Mouse (Mus musculus): Measurements from ENCODE around the gene Ninj1. TPM values are rescaled to one million over a fixed set of nuclear protein-coding genes. Genes with fewer than 3 reads are reported as not detected.

Ninj1 gene
- polyA plus RNA-seq, 1 experiment from 2014 or later, result 17.5 TPM

- Histone ChIP-seq H3K4me2 (no peak overlapping the region), H3K36me3 (ENCODE audit: control insufficient read depth, insufficient read depth, low read length) (no peaks in the 10 kb centered on the region), H3K4me3 (ENCODE audit: low read depth, low read length) (no peak overlapping the region), H3K27me3 (ENCODE audit: control insufficient read depth, insufficient read depth, low read length) (no peaks in the 10 kb centered on the region), H3K4me1 (ENCODE audit: control insufficient read depth, insufficient read depth, low read length) (no peaks in the 10 kb centered on the region), H3K9me3 (ENCODE audit: control insufficient read depth, low read length) (no peaks in the 10 kb centered on the region), H3K27ac (ENCODE audit: low read depth, low read length) (no peak overlapping the region), H3K9ac (ENCODE audit: low read length) (no peak overlapping the region)
- 88% methylated on average over 5 of the region's 5 CpGs for WGBS
- DNase-seq (ENCODE audit: low spot score, missing footprints), result no peak
- ATAC-seq (ENCODE audit: low FRiP score), result no peak
Observed at GRCm38 (mm10) chr13:49180274-49180673, 7.0 kb upstream of the Ninj1 start.

GRCm38 (mm10) chr13:49180691-49181090, 6.6 kb upstream of the Ninj1 start:
- Histone ChIP-seq H3K36me3 (ENCODE audit: control insufficient read depth, insufficient read depth, low read length) (no peaks in the 10 kb centered on the region), H3K27ac (ENCODE audit: low read depth, low read length) (no peak overlapping the region), H3K9me3 (ENCODE audit: control insufficient read depth, low read length) (no peaks in the 10 kb centered on the region), H3K4me1 (ENCODE audit: control insufficient read depth, insufficient read depth, low read length) (no peaks in the 10 kb centered on the region), H3K4me3 (ENCODE audit: low read depth, low read length) (no peak overlapping the region), H3K9ac (ENCODE audit: low read length) (no peak overlapping the region), H3K27me3 (ENCODE audit: control insufficient read depth, insufficient read depth, low read length) (no peaks in the 10 kb centered on the region), H3K4me2 (no peak overlapping the region)
- WGBS, result 78% methylated on average over 1 of the region's 1 CpGs
- ATAC-seq (ENCODE audit: low FRiP score), result no peak
- DNase-seq (ENCODE audit: low spot score, missing footprints), result no peak

- Histone ChIP-seq H3K4me3 (ENCODE audit: low read depth, low read length) (no peak overlapping the region), H3K27ac (ENCODE audit: low read depth, low read length) (no peak overlapping the region), H3K4me1 (ENCODE audit: control insufficient read depth, insufficient read depth, low read length) (no peaks in the 10 kb centered on the region), H3K9ac (ENCODE audit: low read length) (no peak overlapping the region), H3K27me3 (ENCODE audit: control insufficient read depth, insufficient read depth, low read length) (no peaks in the 10 kb centered on the region), H3K36me3 (ENCODE audit: control insufficient read depth, insufficient read depth, low read length) (no peaks in the 10 kb centered on the region), H3K4me2 (no peak overlapping the region), H3K9me3 (ENCODE audit: control insufficient read depth, low read length) (no peaks in the 10 kb centered on the region)
- no peak for DNase-seq (ENCODE audit: low spot score, missing footprints)
- 93% methylated on average over 3 of the region's 3 CpGs for WGBS
- no peak for ATAC-seq (ENCODE audit: low FRiP score)
Observed at GRCm38 (mm10) chr13:49181411-49181984, 5.8 kb upstream of the Ninj1 start.

- 52% methylated on average over 5 of the region's 5 CpGs for WGBS
- Histone ChIP-seq H3K27ac (ENCODE audit: low read depth, low read length) (no peak overlapping the region), H3K9ac (ENCODE audit: low read length) (no peak overlapping the region), H3K9me3 (ENCODE audit: control insufficient read depth, low read length) (no peaks in the 10 kb centered on the region), H3K27me3 (ENCODE audit: control insufficient read depth, insufficient read depth, low read length) (no peaks in the 10 kb centered on the region), H3K4me3 (ENCODE audit: low read depth, low read length) (no peak overlapping the region), H3K4me2 (no peak overlapping the region), H3K36me3 (ENCODE audit: control insufficient read depth, insufficient read depth, low read length) (no peaks in the 10 kb centered on the region), H3K4me1 (ENCODE audit: control insufficient read depth, insufficient read depth, low read length) (peaks cover 10% of the 10 kb centered on the region)
- DNase-seq (ENCODE audit: low spot score, missing footprints), result no peak
- no peak for ATAC-seq (ENCODE audit: low FRiP score)
Observed at GRCm38 (mm10) chr13:49183161-49183560, 4.1 kb upstream of the Ninj1 start.

- ATAC-seq (ENCODE audit: low FRiP score), result no peak
Observed at GRCm38 (mm10) chr13:49183646-49184045, 3.6 kb upstream of the Ninj1 start.

GRCm38 (mm10) chr13:49186798-49187287, 442 bp upstream of the Ninj1 start:
- 19% methylated on average over 11 of the region's 11 CpGs for WGBS
- peaks cover 18% of the 10 kb centered on the region for H3K4me1 ChIP-seq (ENCODE audit: control insufficient read depth, insufficient read depth, low read length)
- H3K9me3 ChIP-seq (ENCODE audit: control insufficient read depth, low read length), result no peaks in the 10 kb centered on the region
- H3K36me3 ChIP-seq (ENCODE audit: control insufficient read depth, insufficient read depth, low read length), result no peaks in the 10 kb centered on the region
- H3K9ac ChIP-seq (ENCODE audit: low read length), result peak overlapping the region; percentile 71
- DNase-seq (ENCODE audit: low spot score, missing footprints) (peak; percentile 95), ATAC-seq (ENCODE audit: low FRiP score) (peak; percentile 25)
- no peaks in the 10 kb centered on the region for H3K27me3 ChIP-seq (ENCODE audit: control insufficient read depth, insufficient read depth, low read length)
- H3K4me3 ChIP-seq (ENCODE audit: low read depth, low read length), result peak overlapping the region; percentile 56
- no peak overlapping the region for H3K27ac ChIP-seq (ENCODE audit: low read depth, low read length)
- peak overlapping the region; percentile 98 for H3K4me2 ChIP-seq

More at GRCm38 (mm10) chr13:49183646-49184045, 3.6 kb upstream of the Ninj1 start:
- Histone ChIP-seq H3K9me3 (ENCODE audit: control insufficient read depth, low read length) (no peaks in the 10 kb centered on the region), H3K4me3 (ENCODE audit: low read depth, low read length) (no peak overlapping the region), H3K4me2 (no peak overlapping the region), H3K27me3 (ENCODE audit: control insufficient read depth, insufficient read depth, low read length) (no peaks in the 10 kb centered on the region), H3K36me3 (ENCODE audit: control insufficient read depth, insufficient read depth, low read length) (no peaks in the 10 kb centered on the region), H3K9ac (ENCODE audit: low read length) (no peak overlapping the region), H3K4me1 (ENCODE audit: control insufficient read depth, insufficient read depth, low read length) (peaks cover 13% of the 10 kb centered on the region), H3K27ac (ENCODE audit: low read depth, low read length) (no peak overlapping the region)
- WGBS, result 64% methylated on average over 5 of the region's 5 CpGs
- peak; percentile 35 for DNase-seq (ENCODE audit: low spot score, missing footprints)

- DNase-seq (ENCODE audit: low spot score, missing footprints) (peak; percentile 84), ATAC-seq (ENCODE audit: low FRiP score) (peak; percentile 31; the same call in 1 of the 2 replicates)
- H3K4me3 ChIP-seq (ENCODE audit: low read depth, low read length), result peak overlapping the region; percentile 56
- H3K36me3 ChIP-seq (ENCODE audit: control insufficient read depth, insufficient read depth, low read length), result no peaks in the 10 kb centered on the region
- H3K9me3 ChIP-seq (ENCODE audit: control insufficient read depth, low read length), result no peaks in the 10 kb centered on the region
- H3K4me2 ChIP-seq, result peak overlapping the region; percentile 98
- WGBS, result 27% methylated on average over 15 of the region's 15 CpGs
- no peaks in the 10 kb centered on the region for H3K27me3 ChIP-seq (ENCODE audit: control insufficient read depth, insufficient read depth, low read length)
- peak overlapping the region; percentile 71; the same call in 1 of the 2 replicates for H3K9ac ChIP-seq (ENCODE audit: low read length)
- H3K27ac ChIP-seq (ENCODE audit: low read depth, low read length), result no peak overlapping the region
- peaks cover 18% of the 10 kb centered on the region for H3K4me1 ChIP-seq (ENCODE audit: control insufficient read depth, insufficient read depth, low read length)
Observed at GRCm38 (mm10) chr13:49188219-49188965, 1.1 kb downstream of the Ninj1 start.

GRCm38 (mm10) chr13:49188966-49189360, 1.7 kb downstream of the Ninj1 start:
- peaks cover 18% of the 10 kb centered on the region for H3K4me1 ChIP-seq (ENCODE audit: control insufficient read depth, insufficient read depth, low read length)
- DNase-seq (ENCODE audit: low spot score, missing footprints) (no peak), ATAC-seq (ENCODE audit: low FRiP score) (no peak)
- no peak overlapping the region for H3K9ac ChIP-seq (ENCODE audit: low read length)
- H3K4me2 ChIP-seq, result no peak overlapping the region
- H3K27ac ChIP-seq (ENCODE audit: low read depth, low read length), result no peak overlapping the region
- H3K4me3 ChIP-seq (ENCODE audit: low read depth, low read length), result no peak overlapping the region
- WGBS, result 50% methylated on average over 2 of the region's 2 CpGs
- H3K27me3 ChIP-seq (ENCODE audit: control insufficient read depth, insufficient read depth, low read length), result no peaks in the 10 kb centered on the region
- H3K9me3 ChIP-seq (ENCODE audit: control insufficient read depth, low read length), result no peaks in the 10 kb centered on the region
- H3K36me3 ChIP-seq (ENCODE audit: control insufficient read depth, insufficient read depth, low read length), result no peaks in the 10 kb centered on the region

Measured in midbrain, embryonic 11.5 days (tissue).